12 mouse cellular contexts compared by ENCODE assay signal in genomic region chr2:72169451-72170100, GRCm38 (mm10).
A peak's percentile ranks its signal among the peaks of the same experiment; 100 is the strongest.
DNase-seq lines count a peak whose midpoint lies in the region; ATAC-seq and TF ChIP-seq lines count a peak whose summit lies in the region.
"Had no signal": no experiment of that assay in that cellular context is flagged by ENCODE, and none has a peak within 500 bp of the region (broad histone marks: within the 10 kb centered on the region; RNA-seq: fewer than 3 reads in every experiment).

No protein-coding gene starts in this region.

- H3K4me1 ChIP-seq in hindbrain, embryonic 12.5 days: peaks cover 8% of the 10 kb centered on the region
- H3K4me1 ChIP-seq in hindbrain, embryonic 11.5 days (replicated peaks; ENCODE audit: control insufficient read depth, insufficient read depth, low read length): no peaks in the 10 kb centered on the region
- H3K4me1 ChIP-seq in spleen, adult 2 months (ENCODE audit: control insufficient read depth, insufficient read depth, insufficient read length): peaks cover 12% of the 10 kb centered on the region; the same call in 1 of the 2 replicates
- peaks cover 22% of the 10 kb centered on the region for H3K4me1 ChIP-seq in embryonic facial prominence, embryonic 13.5 days

- no peak for TF ChIP-seq POLR2A in spleen, adult 2 months (IDR thresholded peaks at IDR 0.05; ENCODE audit: low read depth, low read length)

- H3K27ac ChIP-seq in hindbrain, embryonic 12.5 days: peak overlapping the region; percentile 37; the same call in 1 of the 2 replicates
- H3K27ac ChIP-seq in hindbrain, embryonic 11.5 days (ENCODE audit: low read depth, low read length): no peak overlapping the region
- peak overlapping the region; percentile 52 for H3K27ac ChIP-seq in spleen, adult 2 months (ENCODE audit: insufficient read depth, low read length)
- H3K27ac ChIP-seq in embryonic facial prominence, embryonic 13.5 days: 0 out of 2 replicates have a peak overlapping the region, but pooled peaks have one; percentile 5

- WGBS in hindbrain, embryonic 12.5 days: 61% methylated on average over 9 of the region's 9 CpGs
- WGBS in hindbrain, embryonic 11.5 days: 67% methylated on average over 9 of the region's 9 CpGs
- 61% methylated on average over 9 of the region's 9 CpGs for WGBS in spleen, adult 2 months
- 53% methylated on average over 9 of the region's 9 CpGs for WGBS in embryonic facial prominence, embryonic 13.5 days

- H3K4me2 ChIP-seq in hindbrain, embryonic 12.5 days (replicated peaks): no peak overlapping the region
- H3K4me2 ChIP-seq in hindbrain, embryonic 11.5 days (replicated peaks; ENCODE audit: low read depth, low read length): no peak overlapping the region
- H3K4me2 ChIP-seq in embryonic facial prominence, embryonic 13.5 days: no peak overlapping the region
- H3K4me2 ChIP-seq: hindbrain, embryonic 13.5 days had no signal

- H3K9me3 ChIP-seq in hindbrain, embryonic 12.5 days (replicated peaks): no peaks in the 10 kb centered on the region
- H3K9me3 ChIP-seq in hindbrain, embryonic 11.5 days (ENCODE audit: control insufficient read depth, low read length): no peaks in the 10 kb centered on the region
- no peaks in the 10 kb centered on the region for H3K9me3 ChIP-seq in embryonic facial prominence, embryonic 13.5 days
- H3K9me3 ChIP-seq: hindbrain, embryonic 13.5 days had no signal

- no peak for ATAC-seq in hindbrain, embryonic 12.5 days (ENCODE audit: low FRiP score)
- ATAC-seq in hindbrain, embryonic 11.5 days (ENCODE audit: low FRiP score): no peak
- ATAC-seq in embryonic facial prominence, embryonic 13.5 days (ENCODE audit: insufficient number of reproducible peaks, insufficient read depth, low FRiP score, low TSS enrichment, low read depth): no peak
- ATAC-seq in megakaryocyte-erythroid progenitor cell, adult 5-6 weeks (replicated peaks; ENCODE audit: low FRiP score, low TSS enrichment, poor library complexity, severe bottlenecking): peak; percentile 54

- H3K9ac ChIP-seq in hindbrain, embryonic 12.5 days: no peak overlapping the region
- no peak overlapping the region for H3K9ac ChIP-seq in hindbrain, embryonic 11.5 days (ENCODE audit: low read depth, low read length)
- no peak overlapping the region for H3K9ac ChIP-seq in embryonic facial prominence, embryonic 13.5 days
- H3K9ac ChIP-seq: hindbrain, embryonic 13.5 days had no signal

- no peak for TF ChIP-seq CTCF in spleen, adult 2 months (IDR thresholded peaks at IDR 0.05; ENCODE audit: extremely low read depth, insufficient read depth, insufficient read length, insufficient replicate concordance)

- no peak for DNase-seq in hindbrain, embryonic 11.5 days (ENCODE audit: low spot score)
- DNase-seq in spleen, adult 2 months (ENCODE audit: low read depth in 1 of 2, low spot score in 2 of 2): no peak
- DNase-seq in spleen, postnatal 10 days (ENCODE audit: low spot score in 2 of 2): no peak
- no peak for DNase-seq in right cerebral cortex, postnatal 14 days
- DNase-seq in left cerebral cortex, adult 8-10 months (ENCODE audit: low spot score in 2 of 2): no peak
- DNase-seq: cerebellum, postnatal 10 days; kidney, postnatal 10 days; layer of hippocampus, postnatal 36 days had no signal

- no peak overlapping the region for H3K4me3 ChIP-seq in hindbrain, embryonic 12.5 days
- H3K4me3 ChIP-seq in hindbrain, embryonic 11.5 days (ENCODE audit: low read depth, low read length): no peak overlapping the region
- no peak overlapping the region for H3K4me3 ChIP-seq in spleen, adult 2 months (ENCODE audit: extremely low read depth, insufficient read depth, insufficient read length)
- no peak overlapping the region for H3K4me3 ChIP-seq in embryonic facial prominence, embryonic 13.5 days
- H3K4me3 ChIP-seq: hindbrain, embryonic 13.5 days had no signal

- H3K27me3 ChIP-seq in hindbrain, embryonic 12.5 days: no peaks in the 10 kb centered on the region
- no peaks in the 10 kb centered on the region for H3K27me3 ChIP-seq in hindbrain, embryonic 11.5 days (ENCODE audit: control insufficient read depth, insufficient read depth, low read length)
- H3K27me3 ChIP-seq in spleen, adult 2 months (ENCODE audit: control insufficient read depth, insufficient read depth, low read length): no peaks in the 10 kb centered on the region
- H3K27me3 ChIP-seq in embryonic facial prominence, embryonic 13.5 days: no peaks in the 10 kb centered on the region
- H3K27me3 ChIP-seq: hindbrain, embryonic 13.5 days had no signal

- H3K36me3 ChIP-seq in hindbrain, embryonic 12.5 days: no peaks in the 10 kb centered on the region
- no peaks in the 10 kb centered on the region for H3K36me3 ChIP-seq in hindbrain, embryonic 11.5 days (ENCODE audit: control insufficient read depth, insufficient read depth, low read length)
- H3K36me3 ChIP-seq in spleen, adult 2 months (ENCODE audit: control insufficient read depth, insufficient read depth, low read length): no peaks in the 10 kb centered on the region
- H3K36me3 ChIP-seq in embryonic facial prominence, embryonic 13.5 days: no peaks in the 10 kb centered on the region
- H3K36me3 ChIP-seq: hindbrain, embryonic 13.5 days had no signal
